Mouse (Mus musculus) splenic B cell, adult 2 months (primary cell): Measurements from ENCODE around the gene Ptpn20.

Source experiments
- DNase-seq: peaks from one replicate; pipeline ENCODE4 v3.0.0-alpha.2; 2011; ENCODE audit warnings: low read depth, low spot score
- H3K27me3 ChIP-seq: 2 replicates; pipeline ENCODE4 v1.6.1; 2012; ENCODE audit warnings: mild to moderate bottlenecking, low read length, moderate library complexity, mixed read lengths; ENCODE audit not compliant: control insufficient read depth, poor library complexity, insufficient read depth, severe bottlenecking
- H3K36me3 ChIP-seq: 2 replicates; pipeline ENCODE4 v1.6.1; 2012; ENCODE audit warnings: mild to moderate bottlenecking, low read length, moderate library complexity, mixed read lengths; ENCODE audit not compliant: control insufficient read depth, poor library complexity, insufficient read depth, severe bottlenecking

Ptpn20 gene

DNA sequence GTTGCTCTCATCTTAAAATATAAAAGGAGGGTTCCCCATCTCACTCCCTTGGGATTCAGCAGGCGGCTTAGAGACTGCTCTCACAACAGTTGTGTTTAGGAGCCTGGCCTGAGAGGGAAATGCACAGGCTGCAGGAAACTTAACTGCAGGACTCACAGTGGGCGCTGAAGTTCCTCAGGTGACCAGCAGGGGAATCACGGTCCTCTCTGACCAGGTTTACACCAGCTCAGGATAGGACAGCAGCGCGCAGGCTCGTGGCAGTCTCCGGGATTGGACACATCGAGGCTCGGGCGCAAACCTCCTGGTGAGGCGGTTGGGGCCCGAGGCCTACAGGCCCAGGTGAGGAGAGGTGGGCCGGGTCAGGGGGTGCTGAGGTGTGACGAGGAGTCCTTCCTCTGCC, at the start of gene Ptpn20:
TSS of gene Ptpn20 (plus strand) at position 257 of the 400 bp plus-strand sequence.
- Histone ChIP-seq H3K36me3 (no peaks in the 10 kb centered on the region), H3K27me3 (no peaks in the 10 kb centered on the region)
- peak; percentile 1 for DNase-seq

DNA sequence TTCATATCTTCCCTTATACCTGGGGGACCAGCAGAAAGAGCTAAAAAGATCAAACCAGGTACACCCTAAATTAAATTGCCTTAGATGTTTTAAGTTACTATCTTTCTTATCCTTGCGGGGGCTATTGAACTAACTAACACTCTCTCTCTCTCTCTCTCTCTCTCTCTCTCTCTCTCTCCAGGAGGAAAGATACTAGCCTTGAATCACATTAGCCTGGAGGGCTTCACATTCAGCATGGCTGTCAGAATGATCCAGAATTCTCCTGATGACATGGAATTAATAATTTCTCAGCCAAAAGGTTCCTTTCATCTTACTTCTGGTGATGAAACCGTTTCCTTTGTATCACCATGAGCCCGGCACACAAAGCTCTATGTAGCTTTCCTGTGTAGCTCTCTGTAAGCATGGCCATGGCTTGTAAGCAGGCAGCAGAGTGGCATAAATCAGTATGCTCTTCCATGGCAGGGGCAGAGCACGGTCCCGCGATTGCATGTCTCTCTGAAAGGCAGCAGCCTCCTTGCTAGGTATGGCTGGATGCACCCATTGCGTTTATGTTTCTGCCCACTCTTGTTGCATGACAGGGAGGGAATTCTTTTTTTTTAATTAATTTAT, 49.3 kb upstream of the Ptpn20 start:
- Histone ChIP-seq H3K36me3 (no peaks in the 10 kb centered on the region), H3K27me3 (no peaks in the 10 kb centered on the region)
- DNase-seq: no peak

DNA sequence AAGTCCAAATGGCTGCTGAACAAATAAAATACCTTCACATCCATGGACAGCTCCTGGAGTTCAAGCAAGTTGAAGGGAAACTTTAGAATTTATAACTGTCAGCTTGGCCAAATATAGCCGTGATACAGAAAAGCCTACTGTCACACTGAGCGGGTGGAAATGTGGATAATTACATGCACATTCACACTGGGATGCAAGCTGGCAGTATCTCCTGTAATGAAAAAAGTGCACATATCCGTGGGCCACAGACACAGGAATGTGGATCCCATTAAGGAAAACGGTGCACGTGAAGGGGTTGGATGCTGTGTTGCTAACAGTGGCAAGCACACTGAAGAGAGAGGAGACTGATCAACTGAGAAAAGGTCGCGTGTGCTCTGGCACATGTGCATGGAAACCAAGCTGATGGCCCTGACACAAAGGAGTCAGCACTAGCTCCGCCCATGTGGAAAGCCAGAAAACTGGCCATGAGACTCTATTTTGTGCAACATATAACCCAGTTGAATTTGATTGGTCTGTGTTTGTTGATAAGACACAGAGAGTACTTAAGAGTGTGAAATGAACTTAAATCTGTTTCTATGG, 43.4 kb upstream of the Ptpn20 start:
- H3K27me3 ChIP-seq: no peaks in the 10 kb centered on the region
- no peaks in the 10 kb centered on the region for H3K36me3 ChIP-seq
- no peak for DNase-seq

DNA sequence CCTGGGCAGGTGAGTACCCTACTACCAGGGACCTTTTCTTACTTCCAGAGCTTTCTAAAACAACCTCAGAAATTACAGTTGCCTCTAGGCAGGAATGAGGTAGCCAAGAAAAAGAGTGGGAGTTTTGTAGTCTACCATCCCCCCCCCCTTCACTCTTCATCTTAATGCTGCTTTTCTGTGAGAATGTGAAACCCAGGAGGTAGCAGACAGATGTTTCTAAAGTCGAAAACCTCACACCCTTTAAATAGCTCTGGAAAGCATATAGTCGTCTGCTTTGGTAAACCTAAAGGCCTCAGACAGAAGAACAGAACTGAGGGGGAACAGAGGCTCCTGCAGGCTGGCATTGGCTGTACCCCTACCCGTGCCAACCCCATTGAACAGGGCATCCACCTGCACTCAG, 40.4 kb upstream of the Ptpn20 start:
- Histone ChIP-seq H3K27me3 (no peaks in the 10 kb centered on the region), H3K36me3 (no peaks in the 10 kb centered on the region)
- no peak for DNase-seq

DNA sequence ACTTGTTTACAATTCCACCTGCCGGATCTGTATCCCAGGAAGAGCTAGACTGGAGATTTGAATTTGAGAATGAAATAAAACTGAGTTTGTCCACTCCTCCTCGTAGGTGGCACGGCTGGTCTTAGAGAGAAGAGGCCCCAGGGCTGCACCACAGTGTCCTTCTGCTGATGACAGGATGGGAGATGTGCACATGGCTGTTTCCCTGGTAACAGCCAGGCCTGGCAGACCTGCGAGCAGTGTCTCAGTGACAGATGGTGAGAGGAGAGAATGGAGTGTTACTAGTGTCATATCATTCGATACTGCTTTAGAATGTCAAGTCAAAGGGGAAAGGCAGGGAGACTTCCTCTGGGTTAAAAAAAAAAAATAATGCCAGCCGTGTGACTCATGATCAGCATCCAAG, 39.2 kb upstream of the Ptpn20 start:
- Histone ChIP-seq H3K36me3 (no peaks in the 10 kb centered on the region), H3K27me3 (no peaks in the 10 kb centered on the region)
- DNase-seq: no peak

DNA sequence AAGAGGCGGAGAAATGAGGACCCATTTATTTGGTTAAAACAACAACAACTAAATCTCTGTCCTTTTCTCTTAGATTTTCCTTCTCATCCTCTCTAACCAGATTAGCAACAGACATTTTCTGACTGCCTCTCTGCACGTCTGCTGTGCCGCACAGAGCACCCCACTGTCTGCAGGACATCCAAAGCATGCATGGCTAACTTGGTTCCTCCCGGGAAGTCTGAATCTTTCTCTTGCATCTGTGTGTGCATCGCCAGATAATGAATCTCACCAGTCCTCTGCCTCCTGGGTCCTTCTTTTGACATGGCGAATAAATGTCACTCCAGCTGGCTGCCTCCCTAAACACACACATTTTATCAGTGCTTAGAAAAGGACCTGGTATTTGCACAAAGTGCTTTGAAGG, 18.3 kb upstream of the Ptpn20 start:
- Histone ChIP-seq H3K36me3 (no peaks in the 10 kb centered on the region), H3K27me3 (no peaks in the 10 kb centered on the region)
- DNase-seq: no peak

DNA sequence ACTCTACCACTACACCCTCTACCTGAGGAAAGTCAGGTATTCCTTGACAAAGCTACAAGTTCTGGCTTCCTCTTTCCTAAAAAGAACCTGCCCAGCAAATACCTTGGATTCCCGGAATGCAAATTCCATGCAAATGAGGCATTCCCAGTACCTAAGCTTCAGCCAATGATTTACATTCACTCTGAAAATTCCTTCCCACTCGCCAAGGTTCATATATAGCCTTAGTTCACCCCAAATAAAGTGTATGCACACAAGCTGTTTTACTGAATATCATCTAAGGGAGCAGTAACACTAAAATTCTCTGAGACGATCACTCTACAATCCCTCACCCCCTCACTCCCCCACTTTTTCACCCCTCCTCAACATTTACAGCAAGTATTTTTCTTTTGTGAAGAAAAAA, 15.4 kb upstream of the Ptpn20 start:
- Histone ChIP-seq H3K36me3 (no peaks in the 10 kb centered on the region), H3K27me3 (no peaks in the 10 kb centered on the region)
- DNase-seq: no peak

DNA sequence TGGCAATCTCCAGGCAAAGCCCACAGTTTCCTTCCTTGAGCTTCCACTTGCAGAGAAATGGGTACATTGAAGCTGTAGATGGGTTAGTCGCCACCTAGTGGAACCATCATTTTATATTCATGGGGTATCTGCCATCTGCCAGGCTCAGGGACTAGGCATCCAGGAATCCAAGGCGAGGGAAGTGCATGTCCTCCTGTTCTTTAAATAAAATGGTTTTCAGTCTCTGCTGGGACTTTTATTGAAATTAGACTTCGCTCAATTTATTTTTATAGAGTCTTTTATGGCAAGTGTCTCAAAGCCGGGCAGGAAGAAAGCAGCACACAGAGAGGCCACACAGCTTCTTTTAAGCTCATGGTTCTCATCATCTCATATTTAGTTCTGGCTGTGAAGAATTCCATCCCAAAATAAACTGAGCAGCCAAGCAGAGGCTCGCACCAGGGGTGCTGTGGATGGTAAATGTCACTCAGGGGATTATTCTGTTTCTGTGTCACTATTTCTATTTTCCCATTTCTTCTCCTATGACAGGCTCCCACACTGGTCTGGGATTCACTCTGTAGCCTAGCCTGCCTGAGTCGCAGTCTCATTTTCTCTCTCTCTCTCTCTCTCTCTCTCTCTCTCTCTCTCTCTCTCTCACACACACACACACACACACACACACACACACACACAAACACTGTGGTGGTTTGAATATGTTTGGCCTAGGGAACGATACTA, 9.1 kb upstream of the Ptpn20 start:
- Histone ChIP-seq H3K36me3 (no peaks in the 10 kb centered on the region), H3K27me3 (no peaks in the 10 kb centered on the region)
- DNase-seq: no peak

DNA sequence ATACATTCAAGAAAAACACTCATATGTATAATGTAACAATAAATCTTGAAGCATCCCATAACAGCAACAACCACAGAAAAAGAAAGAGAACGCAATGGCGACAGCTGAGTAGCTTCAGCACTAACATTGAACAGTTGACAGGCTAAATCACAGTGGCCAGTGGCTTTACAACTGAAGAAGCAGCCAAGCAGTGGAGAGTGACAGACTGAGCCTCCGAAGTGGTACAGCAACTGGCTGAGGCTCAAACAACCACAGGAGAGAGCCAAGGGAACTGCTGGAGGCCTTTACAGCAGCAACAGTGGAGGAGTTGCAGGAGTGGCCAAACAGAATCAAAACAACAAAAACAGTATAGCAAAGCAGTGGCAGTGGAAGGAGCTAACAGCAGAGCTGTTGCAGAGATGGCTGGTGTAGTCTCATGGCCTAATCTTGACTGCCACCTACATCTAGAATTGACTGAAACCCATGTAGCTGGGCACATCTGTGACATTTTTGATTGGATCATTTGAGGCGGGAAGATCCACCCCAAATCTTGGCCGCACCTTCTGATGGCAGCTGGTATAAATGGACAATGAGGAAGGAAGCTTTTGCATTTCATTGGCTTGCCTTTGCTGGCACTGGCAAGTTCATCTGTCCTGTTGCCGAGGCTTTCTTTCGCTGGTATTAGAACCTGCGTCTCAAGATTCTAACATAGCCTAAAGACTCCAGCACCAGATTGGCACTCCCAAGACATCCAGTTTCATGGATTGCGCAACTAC, 9.5 kb downstream of the Ptpn20 start:
- no peaks in the 10 kb centered on the region for H3K36me3 ChIP-seq
- no peaks in the 10 kb centered on the region for H3K27me3 ChIP-seq
- DNase-seq: no peak

DNA sequence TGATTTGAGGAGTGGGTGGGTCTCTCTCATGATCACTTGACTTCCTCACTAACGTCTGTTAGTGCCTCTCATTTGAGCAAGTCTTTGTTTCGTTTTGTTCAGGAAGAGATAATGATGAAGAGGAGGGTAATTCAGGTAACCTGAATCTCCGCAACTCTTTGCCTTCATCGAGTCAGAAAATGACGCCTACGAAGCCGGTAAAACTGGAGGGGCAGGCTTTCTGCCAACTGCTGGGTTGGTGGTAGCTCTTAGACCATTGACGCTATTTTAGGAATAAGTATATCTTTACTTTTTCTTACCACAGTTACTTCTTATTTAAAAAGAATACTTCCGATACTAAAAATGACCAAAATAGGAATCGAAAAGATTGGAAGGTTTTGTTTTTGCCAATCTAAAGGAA, 18.4 kb downstream of the Ptpn20 start:
- H3K36me3 ChIP-seq: no peaks in the 10 kb centered on the region
- H3K27me3 ChIP-seq: no peaks in the 10 kb centered on the region
- DNase-seq: no peak

DNA sequence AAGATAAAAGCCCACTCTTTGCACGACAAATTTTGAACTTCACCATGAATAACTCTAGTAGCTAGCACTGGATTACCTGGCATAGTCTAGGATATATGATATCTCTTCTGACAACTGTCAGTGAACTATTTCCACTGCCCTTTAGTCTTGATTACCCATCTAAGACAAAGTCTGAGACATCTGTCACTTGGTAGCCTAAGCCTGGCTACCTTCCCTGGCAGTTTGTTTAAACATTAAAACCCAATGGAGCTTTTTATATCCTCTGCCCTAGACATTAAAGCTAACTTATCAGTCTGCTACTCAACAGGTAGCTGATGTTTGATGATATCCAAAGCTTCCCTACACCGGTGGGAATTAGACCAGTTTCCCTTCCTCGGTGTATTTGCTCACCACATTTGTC, 36.0 kb downstream of the Ptpn20 start:
- no peaks in the 10 kb centered on the region for H3K36me3 ChIP-seq
- no peak for DNase-seq
- H3K27me3 ChIP-seq: no peaks in the 10 kb centered on the region

DNA sequence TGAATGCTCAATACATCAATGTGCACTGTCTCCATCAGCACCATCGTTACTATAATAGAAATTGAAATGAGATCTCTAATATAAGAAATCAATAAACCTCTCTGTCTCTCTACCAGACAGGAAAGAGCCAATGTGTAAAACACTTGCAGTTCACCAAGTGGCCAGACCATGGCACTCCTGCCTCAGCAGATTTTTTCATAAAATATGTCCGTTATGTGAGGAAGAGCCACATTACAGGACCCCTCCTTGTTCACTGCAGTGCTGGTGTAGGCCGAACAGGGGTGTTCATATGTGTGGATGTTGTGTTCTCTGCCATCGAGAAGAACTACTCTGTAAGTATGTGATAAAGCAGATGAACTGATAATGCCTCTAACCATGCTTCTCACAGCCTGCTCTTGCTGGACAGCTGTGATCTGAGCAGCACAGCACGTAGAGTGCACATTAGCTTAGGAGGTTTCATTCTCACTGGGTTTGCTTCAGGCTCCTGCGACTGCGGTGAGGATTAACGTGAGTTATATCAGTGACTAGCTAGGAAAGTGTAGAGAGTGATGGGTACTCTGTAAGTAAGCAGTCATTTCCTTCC, 43.9 kb downstream of the Ptpn20 start:
- DNase-seq: no peak
- Histone ChIP-seq H3K36me3 (no peaks in the 10 kb centered on the region), H3K27me3 (no peaks in the 10 kb centered on the region)

DNA sequence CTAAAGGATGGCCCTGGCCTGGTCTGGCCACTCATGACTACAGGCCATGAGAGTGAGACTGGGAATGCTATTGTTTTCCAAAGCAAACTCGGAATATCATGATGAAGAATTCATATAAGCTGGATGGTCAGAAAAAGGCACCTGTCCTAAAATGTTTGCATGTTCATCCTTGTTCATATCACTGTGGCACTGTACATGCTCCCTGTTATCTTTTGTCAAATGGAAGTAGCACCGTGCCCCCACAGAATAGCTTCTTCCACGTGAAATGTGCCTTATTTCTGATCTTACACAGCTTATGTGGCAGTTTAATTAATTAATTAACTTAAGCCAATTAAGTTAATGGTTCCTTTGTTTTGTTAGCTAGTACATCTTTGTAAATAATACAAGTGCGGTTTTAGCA, 45.3 kb downstream of the Ptpn20 start:
- H3K36me3 ChIP-seq: no peaks in the 10 kb centered on the region
- DNase-seq: no peak
- H3K27me3 ChIP-seq: no peaks in the 10 kb centered on the region

DNA sequence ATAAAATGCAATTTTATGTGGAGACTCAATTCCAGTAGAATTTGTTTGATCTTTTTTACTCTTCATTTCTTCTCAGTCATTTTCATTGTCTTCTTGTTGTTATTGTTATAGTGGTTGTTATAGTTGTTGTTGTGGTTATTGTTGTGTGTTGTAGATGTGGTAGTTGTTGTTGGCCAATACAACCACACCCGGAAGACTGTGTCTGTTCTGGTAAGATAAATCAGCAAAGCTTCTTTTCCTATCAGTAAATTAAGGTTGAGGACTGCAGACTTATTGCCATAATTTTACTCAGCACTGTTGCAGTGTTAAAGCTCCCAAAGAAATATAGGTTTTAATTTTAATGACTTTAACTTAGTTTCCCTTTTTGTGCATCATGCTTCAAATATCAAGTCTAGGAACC, 45.8 kb downstream of the Ptpn20 start:
- no peak for DNase-seq
- no peaks in the 10 kb centered on the region for H3K36me3 ChIP-seq
- H3K27me3 ChIP-seq: no peaks in the 10 kb centered on the region

DNA sequence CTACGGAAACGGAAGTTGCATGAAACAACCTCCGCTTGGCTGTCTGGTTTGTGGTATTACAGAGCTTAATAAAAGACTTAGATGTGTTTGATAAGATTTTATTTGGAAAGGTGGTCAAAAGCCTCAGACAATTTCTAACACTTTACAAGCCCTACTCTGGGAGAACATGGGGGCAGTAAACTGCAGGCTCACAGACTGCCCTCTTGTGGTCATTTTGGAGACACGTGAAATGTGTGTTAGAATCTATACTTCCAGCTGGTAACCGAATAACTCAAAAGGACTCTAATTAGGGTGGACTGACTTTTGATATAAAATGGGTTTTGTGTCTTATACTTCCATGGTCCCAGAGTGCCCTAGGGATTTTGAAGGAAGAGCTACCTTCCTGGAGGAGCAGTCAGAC, 50.4 kb downstream of the Ptpn20 start:
- H3K27me3 ChIP-seq: no peaks in the 10 kb centered on the region
- no peaks in the 10 kb centered on the region for H3K36me3 ChIP-seq
- DNase-seq: no peak
